Mouse (Mus musculus): ENCODE data around the gene Hk3. TPM values are rescaled to one million over a fixed set of nuclear protein-coding genes. Genes with fewer than 3 reads are reported as not detected.

Gene Hk3
- 0.17 TPM for polyA plus RNA-seq (2017; shearing (Covaris generic))

DNA sequence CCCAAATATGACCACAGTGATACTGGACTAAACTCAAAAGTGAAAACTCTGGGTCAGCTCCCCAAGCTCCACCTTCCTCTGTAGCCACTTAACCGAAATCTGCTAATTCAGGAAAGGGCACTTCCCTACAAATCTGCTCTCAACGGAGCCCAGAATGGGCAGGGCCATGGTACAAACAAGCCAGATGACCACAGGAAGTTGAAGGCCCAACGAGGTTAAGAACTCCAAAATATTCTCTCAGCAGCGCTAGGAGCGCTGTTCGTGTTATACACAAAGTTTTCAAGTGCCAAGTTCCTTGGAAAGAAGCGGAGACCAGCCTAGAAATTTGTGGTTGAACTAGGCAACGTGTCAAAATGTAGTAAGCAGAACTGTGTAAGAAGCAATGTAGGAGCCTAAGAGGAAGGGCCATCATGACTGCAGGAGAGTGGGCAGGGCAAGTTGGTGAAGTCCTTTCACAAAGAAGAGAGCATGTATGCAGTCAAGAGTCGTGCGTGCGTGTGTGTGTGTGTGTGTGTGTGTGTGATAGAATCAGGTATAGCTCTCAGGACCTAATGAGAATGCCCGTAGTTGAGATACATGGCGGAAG lies at the start of gene Hk3:
Gene Hk3 (minus strand): TSS at position 192 of the 586 bp plus-strand sequence.

Other genes starting within 250 kb of the Hk3 start
- gene Eif4e1b, start 237.4 kb downstream of the Hk3 start, polyA plus RNA-seq (2017; shearing (Covaris generic)), result not detected
- 3.9 TPM for gene Tspan17, start 232.0 kb downstream of the Hk3 start, polyA plus RNA-seq (2017; shearing (Covaris generic))
- gene Unc5a, start 72.0 kb downstream of the Hk3 start, polyA plus RNA-seq (2017; shearing (Covaris generic)), result 11.4 TPM
- gene Uimc1, start 78.9 kb upstream of the Hk3 start, polyA plus RNA-seq (2017; shearing (Covaris generic)), result 73.6 TPM
- 14.8 TPM for gene Zfp346, start 83.9 kb upstream of the Hk3 start, polyA plus RNA-seq (2017; shearing (Covaris generic))
- gene Gm17617, start 112.2 kb upstream of the Hk3 start, polyA plus RNA-seq (2017; shearing (Covaris generic)), result not detected
- gene Fgfr4, start 131.3 kb upstream of the Hk3 start, polyA plus RNA-seq (2017; shearing (Covaris generic)), result not detected
- gene Nsd1, start 188.4 kb upstream of the Hk3 start, polyA plus RNA-seq (2017; shearing (Covaris generic)), result 74.9 TPM